Mouse (Mus musculus) retina, postnatal 1 day (tissue): ENCODE data around the gene Isyna1.
A peak's percentile ranks its signal among the peaks of the same experiment; 100 is the strongest.

Source experiments
- DNase-seq: peaks from one replicate; pipeline ENCODE4 v3.0.0-alpha.2; 2012

Isyna1 gene

DNA sequence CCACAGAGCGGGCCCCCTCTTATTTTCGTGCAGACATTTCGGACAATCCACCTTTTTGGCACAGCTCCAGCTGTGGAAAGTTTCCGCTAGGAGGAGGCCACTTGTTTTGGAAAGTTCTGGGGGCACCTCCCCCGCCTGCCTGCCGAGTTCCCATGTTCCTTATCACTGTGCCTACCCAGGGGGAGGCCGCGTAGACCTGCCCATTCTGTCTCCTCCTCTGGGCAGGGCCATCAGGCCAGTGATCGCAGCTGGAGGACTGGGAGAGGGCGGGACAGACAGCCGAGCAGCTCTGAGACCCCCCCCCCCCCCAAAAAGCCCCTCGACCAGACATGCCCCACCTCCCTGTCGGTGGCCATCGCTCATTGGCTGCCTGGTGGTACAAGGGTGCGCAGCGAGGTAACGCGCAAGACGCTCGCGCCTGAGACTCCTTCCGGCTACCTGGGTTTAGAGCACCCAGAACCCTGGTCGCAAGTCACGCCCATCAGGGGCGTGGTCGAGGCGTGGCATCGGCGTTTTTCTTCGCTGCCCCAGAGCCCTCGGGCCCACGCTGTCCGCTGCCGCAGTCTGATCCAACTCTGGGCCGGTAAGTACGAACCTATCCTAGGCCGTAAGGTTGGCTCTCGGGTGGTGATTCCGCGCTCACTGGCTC, at the start of gene Isyna1:
TSS of gene Isyna1 (plus strand) at position 413 of the 649 bp plus-strand sequence.
- peak; percentile 90 for DNase-seq

DNA sequence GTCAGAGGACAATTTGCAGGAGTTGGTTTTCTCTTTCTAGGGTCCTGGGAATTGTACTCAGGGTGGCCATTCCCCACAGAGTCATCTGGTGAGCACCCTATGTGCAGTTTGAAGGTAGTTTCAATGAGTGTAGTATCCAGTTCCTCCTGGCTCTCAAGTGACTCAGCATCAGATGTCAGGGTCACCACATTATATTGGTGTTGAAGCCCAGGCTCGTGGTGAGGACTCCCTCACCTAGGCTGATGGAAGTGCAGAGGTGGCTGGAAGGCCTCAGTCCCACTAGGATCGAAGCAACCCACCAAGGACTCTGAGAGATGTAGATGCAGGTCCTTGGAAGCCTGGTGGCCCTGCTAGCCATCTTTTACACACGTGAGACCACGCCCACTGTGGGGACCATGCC, 47.8 kb upstream of the Isyna1 start:
- no peak for DNase-seq

DNA sequence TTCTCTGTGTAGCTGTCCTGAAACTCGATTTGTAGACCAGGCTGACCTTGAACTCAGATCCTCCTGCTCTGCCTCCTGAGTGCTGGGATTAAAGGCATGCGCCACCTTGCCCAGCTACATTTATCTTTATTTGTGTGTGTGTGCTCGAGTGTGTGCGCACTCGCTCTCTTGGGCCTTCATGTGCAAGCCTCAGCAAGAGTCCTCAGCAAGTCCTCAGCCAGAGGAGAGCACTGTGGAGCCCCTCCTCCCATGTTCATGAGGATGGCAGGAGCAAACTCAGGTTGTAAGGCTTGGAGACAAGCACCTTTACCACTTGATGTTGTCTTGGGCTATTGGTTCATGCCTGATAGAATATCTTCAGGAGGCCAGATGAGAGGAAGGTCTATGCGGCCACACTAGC, 46.4 kb upstream of the Isyna1 start:
- no peak for DNase-seq

DNA sequence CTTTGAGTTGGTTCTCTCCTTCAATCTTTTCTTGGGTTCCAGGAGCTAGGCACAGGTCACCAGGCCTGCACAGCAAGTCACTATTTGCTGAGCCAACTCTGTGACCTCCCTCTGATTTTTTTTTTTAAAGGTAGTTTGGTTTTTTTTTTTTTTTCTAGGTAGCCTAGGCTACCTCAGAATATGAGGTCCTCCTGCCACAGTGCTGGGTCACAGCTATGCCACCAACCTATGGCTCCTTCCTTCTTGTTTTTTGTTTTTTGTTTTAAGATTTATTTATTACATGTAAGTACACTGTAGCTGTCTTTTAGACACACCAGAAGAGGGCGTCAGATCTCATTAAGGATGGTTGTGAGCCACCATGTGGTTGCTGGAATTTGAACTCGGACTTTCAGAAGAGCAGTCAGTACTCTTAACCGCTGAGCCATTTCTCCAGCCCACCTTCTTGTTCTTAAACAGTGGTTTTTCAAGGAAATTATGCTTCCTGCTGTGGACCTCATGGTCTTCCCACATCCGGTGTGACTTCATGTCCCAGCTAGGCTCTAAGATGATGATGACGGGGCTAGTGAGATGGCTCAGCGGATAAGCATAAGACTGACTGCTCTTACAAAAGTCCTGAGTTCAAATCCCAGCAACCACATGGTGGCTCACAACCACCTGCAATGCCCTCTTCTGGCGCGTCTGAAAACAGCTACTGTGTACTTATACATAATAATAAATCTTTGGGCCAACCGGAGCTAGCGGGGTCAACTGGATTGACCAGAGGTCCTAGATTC, 44.6 kb upstream of the Isyna1 start:
- no peak for DNase-seq

DNA sequence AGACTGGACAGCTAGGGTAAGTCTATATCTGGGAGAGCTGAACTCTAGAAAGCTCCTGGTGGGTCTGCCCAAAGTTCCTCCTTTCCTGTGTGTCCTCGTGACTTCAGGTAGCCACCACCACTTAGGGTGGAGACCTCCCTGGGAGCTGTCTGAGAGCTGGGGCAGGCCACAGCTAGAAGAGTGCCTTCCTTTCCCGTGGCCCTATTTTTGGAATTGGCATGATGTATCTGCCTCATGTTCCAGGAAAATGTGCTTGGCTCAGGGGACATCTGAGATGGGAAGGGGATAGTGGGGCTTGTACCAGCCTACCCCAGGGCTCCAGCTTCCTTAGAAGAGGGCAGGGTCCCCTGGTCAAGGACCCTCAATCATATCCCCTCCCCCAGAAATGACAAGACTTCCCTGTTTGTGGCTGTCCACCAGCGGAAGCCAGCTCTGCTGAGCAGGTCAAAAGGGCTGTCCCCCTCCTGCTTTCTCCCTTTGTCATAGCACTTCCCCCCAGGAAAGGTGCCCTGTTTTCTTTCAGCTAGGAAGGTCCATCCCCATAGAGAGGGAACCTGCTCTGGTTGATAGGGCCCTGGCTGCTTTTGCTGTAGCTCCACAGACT, 42.5 kb upstream of the Isyna1 start:
- no peak for DNase-seq

DNA sequence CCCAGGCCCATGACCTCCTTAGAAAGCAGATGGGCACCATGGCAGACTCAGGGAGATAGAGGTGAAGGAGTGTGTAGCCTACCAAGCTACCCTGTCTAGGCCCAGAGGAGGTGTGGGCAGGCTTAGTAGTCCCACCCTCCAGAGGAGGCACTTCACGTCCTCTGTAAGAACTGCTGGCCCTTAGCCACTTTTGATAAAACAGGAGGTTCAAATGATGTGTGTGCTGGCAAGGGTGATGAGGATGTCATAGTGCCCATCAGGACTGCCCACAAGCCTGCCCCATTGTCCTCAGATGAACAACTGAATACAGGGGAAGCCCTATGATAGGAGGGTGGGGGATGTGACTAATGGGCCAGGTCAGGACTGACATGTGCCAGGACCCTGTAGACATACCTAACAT, 41.3 kb upstream of the Isyna1 start:
- DNase-seq: no peak

DNA sequence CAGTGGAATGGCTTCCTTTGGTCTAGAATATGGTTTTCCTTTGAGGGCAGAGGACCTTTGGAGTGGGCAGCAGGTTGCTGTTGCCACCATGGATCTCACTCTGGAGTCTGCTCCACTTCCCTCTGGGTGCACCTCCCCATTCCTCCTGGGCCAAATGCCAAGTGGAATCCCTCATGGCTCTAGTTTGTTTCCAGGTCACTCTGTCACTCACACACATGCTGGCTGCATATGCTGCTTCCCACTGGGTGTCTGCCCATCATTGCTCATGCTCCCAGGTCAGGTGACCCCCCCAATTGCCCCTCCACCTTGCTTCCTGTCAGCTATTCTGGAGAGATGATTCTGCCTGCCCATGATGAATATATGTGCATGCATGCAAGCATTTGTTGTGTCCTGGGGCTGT, 40.4 kb upstream of the Isyna1 start:
- peak; percentile 72 for DNase-seq

DNA sequence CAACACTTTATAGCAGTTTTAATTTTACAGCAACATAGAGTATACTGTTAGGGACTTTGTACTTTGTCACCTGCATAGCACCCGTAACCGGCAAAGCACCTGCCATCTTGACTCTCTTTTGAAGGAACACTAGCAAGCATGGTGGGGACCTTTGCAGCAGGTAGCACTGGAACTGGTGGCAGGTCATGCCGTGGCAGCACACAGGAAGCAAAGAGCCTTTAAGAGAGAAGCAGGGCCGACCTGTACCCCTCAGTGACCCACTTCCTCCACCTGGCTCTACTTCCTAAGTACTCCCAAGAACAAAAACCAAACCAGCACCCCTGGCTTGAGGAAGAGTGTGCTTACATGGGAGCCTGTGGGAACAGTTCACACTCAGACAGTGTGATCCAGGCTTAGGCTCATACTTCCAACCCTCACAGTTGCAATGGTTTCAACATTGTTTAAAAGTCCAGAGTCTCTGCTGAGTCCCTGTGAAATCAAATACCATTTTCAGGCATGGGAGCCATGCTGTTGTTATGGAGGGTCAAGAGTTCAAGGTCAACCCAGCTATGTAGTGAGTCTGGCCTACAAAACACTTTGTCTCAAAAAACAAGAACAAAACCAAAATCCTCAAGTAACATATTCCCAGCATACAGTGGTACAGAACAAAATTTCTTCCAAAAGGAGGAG, 39.0 kb upstream of the Isyna1 start:
- DNase-seq: no peak

DNA sequence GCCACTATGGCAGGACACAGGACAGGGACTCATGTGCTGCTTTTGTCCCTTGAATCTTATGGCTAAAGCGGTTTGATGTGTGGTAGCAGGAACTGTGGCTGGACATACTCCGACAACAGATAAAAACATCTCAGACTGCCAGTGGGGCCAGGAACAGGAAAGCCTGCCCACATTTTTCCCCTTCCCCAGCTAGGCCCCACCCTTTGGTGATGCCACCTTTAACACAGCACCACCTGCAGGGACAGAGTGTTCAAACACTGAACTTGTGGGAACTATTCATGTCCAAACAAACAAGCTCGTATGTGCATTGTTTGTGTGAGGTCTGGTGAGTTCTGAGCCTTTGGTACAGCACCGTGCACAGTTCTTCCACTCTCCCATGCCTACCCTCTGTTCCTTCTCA, 35.8 kb upstream of the Isyna1 start:
- DNase-seq: no peak

DNA sequence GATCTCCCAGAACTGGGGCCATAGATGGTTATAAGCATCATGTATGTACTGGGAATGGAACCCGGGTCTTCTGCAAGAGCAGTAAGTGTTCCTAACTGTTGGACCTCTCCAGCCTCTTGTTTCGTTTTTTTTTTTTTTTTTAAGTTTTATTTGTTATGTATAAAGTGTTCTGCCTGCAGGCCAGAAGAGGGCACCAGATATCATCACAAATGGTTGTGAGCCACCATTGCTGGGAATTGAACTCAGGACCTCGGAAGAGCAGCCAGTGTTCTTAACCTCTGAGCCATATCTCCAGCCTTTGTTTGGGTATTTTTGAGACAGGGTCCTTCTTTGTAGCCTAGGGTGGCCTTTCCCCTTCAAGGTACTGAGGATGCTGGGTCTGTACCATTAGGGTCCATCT, 35.2 kb upstream of the Isyna1 start:
- no peak for DNase-seq

DNA sequence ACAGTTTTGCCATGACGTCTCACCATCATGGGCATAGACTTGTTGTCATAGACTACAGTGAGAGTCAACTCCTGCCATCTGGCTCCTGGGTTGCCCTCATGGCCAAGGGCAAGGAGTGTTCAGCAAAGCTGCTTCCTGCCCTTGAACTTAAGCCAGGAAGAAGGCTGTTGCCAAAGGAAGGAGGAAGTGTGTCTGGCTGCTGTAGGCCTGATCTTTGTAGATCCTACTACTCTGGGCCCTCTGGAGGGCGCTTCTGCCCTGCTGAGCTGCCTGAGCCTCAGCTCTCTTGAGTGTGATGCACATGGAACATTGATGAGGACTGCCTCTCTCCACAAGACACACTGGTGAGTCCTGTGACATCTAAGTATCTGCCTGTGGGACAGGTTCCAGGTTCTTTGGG, 34.1 kb upstream of the Isyna1 start:
- DNase-seq: no peak

DNA sequence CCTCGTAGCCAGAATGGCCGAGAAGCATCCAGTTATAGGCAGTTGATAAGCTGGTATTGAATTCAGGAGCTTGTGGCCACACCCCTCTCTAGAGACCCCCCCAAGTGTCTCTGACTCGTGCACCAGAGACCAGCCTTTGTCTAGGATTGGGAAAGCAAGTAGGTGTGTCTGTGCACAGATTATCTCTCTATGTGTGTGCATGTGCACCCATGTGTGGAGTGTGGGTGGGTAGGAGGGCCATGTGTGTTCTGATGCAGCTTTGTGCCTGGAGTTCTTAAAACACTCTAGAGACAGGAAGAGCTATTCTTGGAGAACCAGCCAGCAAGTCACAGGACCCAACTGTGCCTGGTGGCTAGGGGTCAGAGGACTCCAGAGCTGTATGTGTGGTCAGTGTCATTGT, 33.6 kb upstream of the Isyna1 start:
- no peak for DNase-seq

DNA sequence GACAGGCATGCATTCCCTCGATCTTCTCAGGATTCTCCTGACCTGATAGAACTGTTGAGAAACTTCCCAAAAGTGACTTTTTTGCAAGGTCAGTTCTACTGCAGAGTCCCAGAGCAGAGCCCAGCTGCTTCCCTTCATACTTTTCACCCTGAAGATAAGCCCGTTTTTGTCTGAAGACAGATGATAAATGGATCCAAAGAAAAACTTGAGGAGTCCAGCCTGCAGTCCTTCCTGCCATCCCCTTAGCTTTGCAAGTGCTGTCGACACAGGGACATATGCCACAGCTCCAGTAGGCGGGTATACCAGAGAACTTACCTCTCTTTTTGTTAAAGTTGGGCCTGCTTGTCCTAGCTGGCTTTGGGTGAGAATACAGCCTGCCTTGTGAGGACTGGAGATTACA, 32.8 kb upstream of the Isyna1 start:
- DNase-seq: no peak

DNA sequence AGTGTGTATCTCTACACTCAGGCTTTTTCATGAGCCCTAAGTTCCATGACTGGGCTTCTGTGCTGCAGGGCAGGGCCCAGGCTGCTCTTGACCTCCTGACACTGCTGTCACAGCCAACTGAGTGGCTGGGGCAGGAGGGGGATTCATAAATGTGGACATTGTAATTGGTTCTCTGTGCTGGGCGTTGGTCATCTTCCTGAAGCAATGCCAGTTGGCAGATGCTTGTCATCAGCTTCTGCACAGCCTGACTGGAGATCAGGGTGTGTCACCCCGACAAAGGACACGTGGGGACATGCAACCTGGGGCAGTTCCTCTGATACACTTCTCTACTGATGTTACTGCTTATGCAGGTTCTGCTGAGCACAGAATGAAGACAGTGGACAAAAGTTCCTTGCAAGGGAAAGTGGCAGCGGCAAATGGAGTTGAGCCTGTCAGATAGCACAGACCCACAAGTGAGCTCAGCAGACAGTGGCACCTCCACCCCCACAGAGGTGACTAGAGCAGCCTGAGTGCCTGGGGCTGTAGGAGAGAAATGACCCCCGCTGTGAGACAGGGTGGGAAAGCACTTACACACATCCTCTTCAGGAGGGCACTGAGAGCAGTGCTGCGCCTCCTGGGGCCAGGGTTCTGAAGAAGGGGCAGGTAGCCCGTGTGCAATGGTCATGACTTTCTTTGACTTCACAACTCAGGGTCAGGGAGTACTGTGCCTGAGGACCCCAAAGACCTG, 32.2 kb upstream of the Isyna1 start:
- DNase-seq: no peak

DNA sequence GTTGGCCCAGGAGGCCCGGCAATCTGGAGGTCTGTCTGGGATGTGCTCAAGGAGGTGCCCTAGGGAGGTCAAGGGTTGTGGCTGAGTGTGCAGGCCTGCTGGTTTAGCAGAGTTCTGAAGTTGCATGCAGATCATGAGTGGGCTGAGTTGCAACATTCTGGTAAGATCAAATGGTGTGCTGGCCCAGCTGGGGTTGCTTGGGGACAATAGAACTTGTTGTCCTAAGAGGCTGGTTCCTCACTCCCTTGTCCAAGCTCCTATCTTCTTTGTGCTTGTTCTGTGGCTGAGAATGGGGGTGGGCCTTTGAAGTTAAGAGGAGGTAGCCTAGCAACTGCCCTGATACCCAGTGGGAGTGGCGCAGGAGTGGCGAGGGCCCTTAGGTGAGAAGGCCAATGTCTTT, 31.4 kb upstream of the Isyna1 start:
- DNase-seq: no peak

DNA sequence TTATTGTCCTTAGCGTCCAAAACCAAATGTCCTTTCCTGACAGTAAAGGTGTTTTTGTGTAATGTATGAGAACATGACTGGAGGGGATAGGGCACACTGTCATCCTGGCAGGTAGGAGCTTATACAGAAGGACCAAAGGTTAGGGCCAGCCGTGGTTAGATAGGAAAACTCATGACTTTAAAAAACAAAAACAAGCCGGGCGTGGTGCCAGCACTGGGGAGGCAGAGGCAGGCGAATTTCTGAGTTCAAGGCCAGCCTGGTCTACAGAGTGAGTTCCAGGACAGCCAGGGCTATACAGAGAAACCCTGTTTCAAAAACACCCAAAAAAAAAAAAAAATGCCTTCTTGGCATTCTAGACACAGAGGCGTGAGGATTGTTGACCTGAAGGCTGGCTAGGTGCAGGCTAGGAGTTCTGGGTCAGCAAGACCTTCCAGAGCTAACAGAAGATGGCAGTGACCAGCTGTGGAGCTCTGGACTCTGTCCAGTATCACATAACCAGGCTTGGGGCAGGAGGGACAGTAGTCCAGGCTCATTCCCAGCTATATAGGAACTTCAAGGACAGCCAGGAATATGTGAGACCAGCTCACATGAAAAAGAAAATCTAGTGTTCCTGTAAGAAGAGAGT, 30.3 kb upstream of the Isyna1 start:
- no peak for DNase-seq

DNA sequence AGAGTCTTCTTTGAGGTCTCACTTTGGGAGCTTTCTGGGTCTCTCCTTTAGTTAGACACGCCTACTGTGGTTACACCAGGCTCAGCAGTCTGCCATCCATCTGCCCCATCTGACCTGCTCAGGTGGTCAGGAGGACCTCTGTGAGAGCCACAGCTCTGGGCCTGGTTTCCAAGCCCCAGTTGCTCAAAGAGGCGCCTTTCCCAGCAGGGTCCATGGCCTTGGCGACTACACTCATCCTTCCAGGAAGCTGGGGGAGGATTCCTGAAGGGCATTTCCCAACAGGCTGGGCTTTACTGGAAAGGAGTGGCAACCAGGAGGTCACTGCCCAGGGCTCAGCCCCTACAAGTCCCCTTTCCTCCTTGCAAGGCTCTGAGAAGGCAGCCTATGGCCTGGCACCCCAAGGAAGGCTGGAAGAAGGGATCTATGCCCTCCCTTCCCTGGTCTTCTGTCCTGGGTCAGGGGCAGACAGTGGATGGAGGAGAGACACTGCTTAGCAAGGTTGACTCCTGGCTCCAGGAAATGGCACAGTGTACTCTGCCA, 29.4 kb upstream of the Isyna1 start:
- DNase-seq: no peak

DNA sequence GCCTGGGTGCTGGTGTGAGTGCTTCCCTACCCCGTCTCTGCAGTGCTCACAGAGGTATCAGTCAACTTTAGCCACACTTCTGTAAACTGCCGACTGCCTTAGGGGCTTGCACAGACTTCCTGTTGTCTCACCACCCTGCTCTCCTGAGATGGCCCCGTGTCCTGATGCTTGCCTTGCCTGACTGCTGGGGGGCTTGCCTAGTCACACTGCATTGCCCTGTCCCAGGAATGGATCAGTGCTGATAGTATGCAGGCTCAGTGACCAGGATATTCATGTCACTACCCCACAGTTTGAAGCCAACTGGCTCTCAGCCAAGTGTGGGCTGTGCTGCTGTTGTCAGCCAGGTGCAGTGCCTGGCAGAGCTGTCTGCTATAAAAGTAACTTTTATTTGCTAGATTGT, 28.6 kb upstream of the Isyna1 start:
- DNase-seq: no peak

DNA sequence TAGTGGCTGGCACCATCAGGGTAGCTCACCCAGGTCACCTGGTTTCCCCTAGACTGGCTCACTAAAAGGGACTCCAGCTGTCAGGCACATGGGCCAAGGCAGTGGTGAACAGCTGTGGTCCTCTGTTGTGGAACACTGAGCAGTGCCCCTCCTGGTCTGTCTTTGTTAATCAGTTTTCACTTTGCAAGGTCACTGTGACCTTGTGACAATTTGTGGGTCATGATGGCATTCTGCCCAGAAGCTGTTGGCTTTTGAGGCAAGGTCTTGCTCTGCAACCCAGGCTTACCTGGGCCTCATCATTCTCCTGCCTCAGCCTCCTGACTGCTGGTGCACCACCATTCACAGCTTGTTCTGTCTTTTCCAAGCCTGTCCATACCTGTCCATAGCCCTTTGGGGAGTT, 23.8 kb upstream of the Isyna1 start:
- DNase-seq: no peak

DNA sequence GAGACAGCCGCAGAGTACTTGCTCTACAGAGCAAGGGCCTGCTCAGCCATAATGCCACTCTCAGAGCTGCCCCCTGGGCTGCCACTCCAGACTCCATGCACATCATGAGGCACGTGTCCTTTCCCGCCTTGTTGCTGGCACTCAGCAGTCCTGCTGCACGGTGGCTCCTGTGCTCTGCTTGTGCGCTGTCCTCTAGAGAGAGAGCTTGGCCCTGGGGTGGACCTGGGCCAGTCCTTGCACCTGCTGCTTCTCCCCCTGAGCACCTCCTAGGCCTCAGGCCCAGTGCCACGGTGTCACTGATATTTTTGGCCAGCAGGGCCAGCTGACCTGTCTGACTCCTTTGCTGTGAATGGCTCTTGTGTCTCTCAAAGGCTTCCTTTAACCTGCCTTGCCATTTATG, 23.2 kb upstream of the Isyna1 start:
- DNase-seq: no peak

DNA sequence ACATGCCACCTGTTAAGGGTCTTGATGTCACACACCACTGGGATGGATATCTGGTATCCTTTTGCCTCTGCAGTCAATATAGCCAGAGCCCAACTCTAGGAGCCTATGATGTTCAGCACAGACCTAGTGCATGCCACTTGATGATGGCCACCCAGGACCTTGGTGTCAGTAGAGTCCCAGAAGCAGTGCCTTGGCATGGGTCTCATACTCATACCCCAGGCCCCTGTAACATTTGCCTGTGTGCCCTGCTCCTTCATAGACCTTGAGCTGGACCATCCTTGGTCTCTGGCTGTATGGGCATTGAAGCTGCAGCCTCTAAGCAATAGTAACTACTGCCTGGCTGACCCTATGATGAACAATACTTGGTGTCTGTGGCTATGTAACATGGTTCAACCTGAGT, 19.9 kb upstream of the Isyna1 start:
- no peak for DNase-seq

DNA sequence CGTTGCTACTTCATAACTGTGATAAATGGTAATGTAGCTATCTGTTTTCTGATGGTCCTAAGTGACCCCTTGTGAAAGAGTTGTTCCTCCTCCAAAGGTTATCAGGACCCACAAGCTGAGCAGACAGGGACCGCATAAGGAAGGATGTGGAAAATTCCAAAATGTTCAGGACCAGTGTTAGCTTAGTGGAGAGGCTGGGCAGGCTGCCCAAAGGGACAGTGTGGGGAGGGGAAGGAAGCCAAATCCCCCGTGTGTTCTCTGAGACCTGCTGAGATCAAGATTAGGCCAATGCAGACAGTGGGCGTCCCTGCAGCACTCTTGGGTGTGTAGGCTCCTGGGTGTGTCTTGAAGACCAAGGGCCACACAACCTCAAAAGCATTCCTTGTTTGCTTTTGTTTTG, 19.3 kb upstream of the Isyna1 start:
- DNase-seq: no peak
